Mouse (Mus musculus) brain, embryonic 18.5 days (tissue): Measurements from ENCODE around the gene Bicd1.

Experiments
- DNase-seq: peaks from one replicate; pipeline ENCODE4 v3.0.0-alpha.2; 2012; ENCODE audit warnings: low read depth, low spot score

The Bicd1 gene

DNA sequence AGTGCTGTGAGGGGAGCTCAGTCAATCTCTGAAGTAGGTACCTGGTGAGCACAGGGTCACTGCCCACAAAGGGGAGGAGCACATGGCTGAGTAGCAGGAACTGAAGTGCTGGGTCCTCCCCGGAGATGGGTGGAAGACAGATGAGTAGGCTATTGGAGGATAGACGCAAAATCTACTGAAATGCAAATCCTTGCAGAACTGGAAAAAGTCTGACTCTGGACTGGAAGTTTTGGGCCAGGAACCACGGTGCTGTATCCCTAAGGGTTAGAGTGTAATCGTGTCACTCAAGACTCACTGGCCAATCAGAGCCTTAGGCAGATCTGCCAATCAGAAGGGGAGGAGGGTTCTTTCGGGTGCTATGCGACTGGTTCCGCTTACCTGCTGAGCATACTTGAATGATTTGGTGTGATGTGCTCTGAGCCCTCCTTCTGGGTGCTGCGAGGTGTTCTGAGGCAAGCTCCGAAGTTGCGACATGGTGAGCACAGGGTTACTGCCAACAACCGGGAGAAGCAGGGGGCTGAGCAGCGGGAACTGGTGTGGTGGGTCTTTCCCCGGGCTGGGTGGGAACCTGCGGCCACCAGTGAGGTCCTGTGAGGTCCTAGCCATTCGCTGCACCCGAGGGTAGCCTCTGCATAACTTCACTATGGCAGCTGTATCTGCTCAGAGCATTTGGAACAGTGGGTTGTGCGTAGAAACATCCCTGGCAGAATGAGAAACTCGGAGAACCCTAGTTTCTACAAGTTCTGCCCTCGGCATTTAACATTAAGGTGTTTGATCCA lies 157.2 kb downstream of the Bicd1 start:
- peak; percentile 36 for DNase-seq

DNA sequence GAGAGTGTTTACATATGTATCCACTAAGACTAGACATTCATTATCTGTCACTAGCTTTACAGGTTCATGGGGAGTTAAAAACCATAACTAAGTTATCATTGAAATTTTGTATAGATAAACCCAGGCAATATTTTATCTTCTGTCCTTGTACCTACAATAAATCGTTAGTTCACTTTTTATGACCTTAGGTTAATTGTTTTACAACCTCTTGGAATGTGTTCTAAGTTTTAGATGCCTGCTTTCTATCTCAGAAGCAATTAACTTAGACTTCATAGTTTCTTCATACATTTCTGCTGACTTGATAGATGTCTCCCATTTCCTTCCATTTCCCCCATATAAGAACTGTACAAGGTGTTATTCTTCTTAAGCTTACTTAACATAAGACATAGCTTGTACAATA lies 158.5 kb downstream of the Bicd1 start:
- DNase-seq, result no peak

DNA sequence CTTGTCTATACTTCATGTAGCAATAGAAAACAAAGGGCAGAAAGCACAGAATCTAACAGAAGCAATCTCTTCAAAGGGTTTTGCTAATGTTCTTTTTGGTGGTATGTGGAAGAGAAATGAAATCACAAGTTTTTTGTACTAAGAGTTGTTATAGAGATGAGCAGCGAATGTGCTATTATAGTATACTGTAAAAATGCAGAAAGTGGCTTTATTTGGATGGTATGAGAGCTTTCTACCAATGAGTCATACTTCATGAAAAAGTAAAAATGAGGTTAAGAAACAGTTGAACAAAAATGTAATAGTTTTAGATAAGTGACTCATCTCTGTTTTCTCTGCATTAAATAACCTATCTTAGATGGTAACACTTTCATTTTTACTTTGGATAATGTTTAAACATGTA lies 165.6 kb downstream of the Bicd1 start:
- no peak for DNase-seq

DNA sequence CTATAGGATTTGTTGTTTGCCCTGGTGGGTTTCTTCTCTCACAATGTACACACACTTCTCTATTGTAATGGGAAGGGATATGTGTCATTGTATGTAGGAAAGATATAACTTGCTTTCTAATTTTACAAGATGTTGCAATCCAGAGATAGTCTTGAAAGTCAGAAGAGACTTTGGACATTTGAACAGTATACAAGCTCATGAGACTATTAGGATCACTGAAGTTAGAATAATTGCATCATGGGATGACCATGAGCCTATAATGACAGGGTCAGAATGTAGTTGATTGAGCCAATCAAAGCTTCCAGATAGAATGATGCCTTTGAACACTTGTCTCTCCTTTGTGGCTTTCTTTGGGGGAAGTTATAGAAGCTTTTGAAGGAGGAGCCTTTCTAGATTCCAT lies 171.4 kb downstream of the Bicd1 start:
- no peak for DNase-seq

DNA sequence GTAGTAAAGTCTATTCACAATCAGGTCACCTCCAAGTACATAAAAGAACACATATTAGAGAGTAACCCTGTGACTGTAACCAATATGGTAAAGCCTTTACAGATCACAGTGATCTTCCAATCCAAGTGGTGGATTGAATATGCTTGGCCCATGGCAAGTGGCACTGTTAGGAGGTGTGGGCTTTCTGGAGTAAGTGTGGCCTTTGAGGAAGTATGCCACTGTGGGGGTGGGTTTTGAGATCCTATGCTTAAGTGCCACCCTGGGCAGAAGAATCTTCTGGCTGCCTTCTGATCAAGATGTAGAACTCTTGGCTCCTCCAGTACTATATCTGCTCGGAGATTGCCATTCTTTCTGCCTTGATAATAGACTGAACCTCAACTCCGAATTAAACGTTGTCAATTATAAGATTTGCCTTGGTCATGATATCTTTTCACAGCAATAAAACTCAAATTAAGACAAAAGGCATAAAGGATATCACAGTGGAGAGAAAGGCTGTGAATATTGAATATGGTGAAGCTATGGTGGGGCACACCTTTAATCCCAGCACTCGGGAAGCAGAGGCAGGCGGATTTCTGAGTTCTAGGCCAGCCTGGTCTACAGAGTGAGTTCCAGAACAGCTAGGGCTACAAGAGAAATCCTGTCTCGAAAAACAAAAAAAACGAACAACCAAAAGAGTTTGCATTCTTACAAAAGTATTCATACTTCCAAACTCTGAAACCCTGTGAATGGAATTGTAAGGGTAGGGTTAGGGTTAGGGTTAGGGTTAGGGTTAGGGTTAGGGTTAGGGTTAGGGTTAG lies 177.2 kb downstream of the Bicd1 start:
- no peak for DNase-seq
